8 mouse cellular contexts compared by ENCODE assay signal in genomic region chr4:111720662-111721003, GRCm38 (mm10). TPM values are rescaled to one million over a fixed set of nuclear protein-coding genes. Genes with fewer than 3 reads are reported as not detected.
DNase-seq lines count a peak whose midpoint lies in the region; ATAC-seq and TF ChIP-seq lines count a peak whose summit lies in the region.

No protein-coding gene starts in this region.

- intact Hi-C loops in heart, adult 2 months (cut with DNase I): no loop called here

- H3K4me1 ChIP-seq in heart, adult 2 months (ENCODE audit: control insufficient read depth, insufficient read depth, low read length): peaks cover 4% of the 10 kb centered on the region
- peaks cover 2 to 4% of the 10 kb centered on the region in 2 experiments; a peak in 3 of 4 replicates for H3K4me1 ChIP-seq in ES-E14 (ENCODE audit: control insufficient read depth in 2 of 2, insufficient read depth in 2 of 2, low read length in 2 of 2, poor library complexity in 1 of 2)
- peaks cover 9% of the 10 kb centered on the region for H3K4me1 ChIP-seq in hindbrain, embryonic 12.5 days
- peaks cover 8% of the 10 kb centered on the region for H3K4me1 ChIP-seq in midbrain, embryonic 11.5 days (ENCODE audit: control insufficient read depth, insufficient read depth, low read length)

- H3K79me2 ChIP-seq in heart, adult 2 months (replicated peaks; ENCODE audit: control insufficient read depth, insufficient read depth, low read length): no peaks in the 10 kb centered on the region

- no peak for TF ChIP-seq EP300 in heart, adult 2 months (IDR thresholded peaks at IDR 0.05; ENCODE audit: insufficient read depth, low read depth, low read length)

- 20% methylated on average over 2 of the region's 2 CpGs for WGBS in heart, adult 2 months
- 21% methylated on average over 2 of the region's 2 CpGs for WGBS in hindbrain, embryonic 12.5 days
- WGBS in midbrain, embryonic 11.5 days: 12% methylated on average over 2 of the region's 2 CpGs

- in situ Hi-C loops in ES-E14 (cut with MboI; ENCODE audit: low sequenced_read_pairs in 2 of 2, unreplicated experiment in 2 of 2): no loop called here

- H3K4me3 ChIP-seq in heart, adult 2 months: peak overlapping the region; percentile 98
- peak overlapping the region; percentile 92 to 93 for H3K4me3 ChIP-seq in ES-E14 (ENCODE audit: insufficient read depth in 1 of 2, low read depth in 1 of 2, low read length in 2 of 2, poor library complexity in 1 of 2, severe bottlenecking in 1 of 2)
- H3K4me3 ChIP-seq in hindbrain, embryonic 12.5 days: peak overlapping the region; percentile 87
- peak overlapping the region; percentile 82 for H3K4me3 ChIP-seq in midbrain, embryonic 11.5 days (ENCODE audit: low read depth, low read length)

- 0 out of 2 replicates have a peak, but pooled peaks have one; percentile 3 for ATAC-seq in hindbrain, embryonic 12.5 days (ENCODE audit: low FRiP score)
- ATAC-seq in midbrain, embryonic 11.5 days (ENCODE audit: low FRiP score): no peak; the same call in 1 of the 2 replicates

- no peaks in the 10 kb centered on the region for H3K9me3 ChIP-seq in ES-E14 (ENCODE audit: control insufficient read depth, insufficient read depth, low read depth, low read length)
- no peaks in the 10 kb centered on the region for H3K9me3 ChIP-seq in hindbrain, embryonic 12.5 days (replicated peaks)
- no peaks in the 10 kb centered on the region for H3K9me3 ChIP-seq in midbrain, embryonic 11.5 days (ENCODE audit: control insufficient read depth, low read length)

- H3K36me3 ChIP-seq in heart, adult 2 months (ENCODE audit: control insufficient read depth, insufficient read depth, low read length): peaks cover 3% of the 10 kb centered on the region
- no peaks in the 10 kb centered on the region for H3K36me3 ChIP-seq in ES-E14 (ENCODE audit: control insufficient read depth, insufficient read depth, low read length, poor library complexity, severe bottlenecking)
- no peaks in the 10 kb centered on the region for H3K36me3 ChIP-seq in hindbrain, embryonic 12.5 days
- no peaks in the 10 kb centered on the region for H3K36me3 ChIP-seq in midbrain, embryonic 11.5 days (ENCODE audit: control insufficient read depth, insufficient read depth, low read length)

- peak overlapping the region; percentile 98 for H3K9ac ChIP-seq in heart, adult 2 months (ENCODE audit: low read depth, low read length)
- peak overlapping the region; percentile 78; the same call in 1 of the 2 replicates for H3K9ac ChIP-seq in ES-E14 (ENCODE audit: insufficient read depth, low read depth, low read length, poor library complexity, severe bottlenecking)
- peak overlapping the region; percentile 73; the same call in 1 of the 2 replicates for H3K9ac ChIP-seq in hindbrain, embryonic 12.5 days
- peak overlapping the region; percentile 79 for H3K9ac ChIP-seq in midbrain, embryonic 11.5 days (ENCODE audit: low read length)

- TF ChIP-seq POLR2A in heart, adult 2 months (IDR thresholded peaks at IDR 0.05; ENCODE audit: insufficient read depth, low read depth, low read length): no peak

- no peaks in the 10 kb centered on the region for H3K27me3 ChIP-seq in heart, adult 2 months (ENCODE audit: control insufficient read depth, insufficient read depth, low read length)
- H3K27me3 ChIP-seq in hindbrain, embryonic 12.5 days: no peaks in the 10 kb centered on the region
- H3K27me3 ChIP-seq in midbrain, embryonic 11.5 days (ENCODE audit: control insufficient read depth, insufficient read depth, low read length): no peaks in the 10 kb centered on the region

- peak overlapping the region; percentile 92 for H3K27ac ChIP-seq in heart, adult 2 months
- H3K27ac ChIP-seq in ES-E14 (ENCODE audit: insufficient read depth, low read depth, low read length, poor library complexity, severe bottlenecking): no peak overlapping the region
- H3K27ac ChIP-seq in hindbrain, embryonic 12.5 days: peak overlapping the region; percentile 52; the same call in 1 of the 2 replicates
- H3K27ac ChIP-seq in midbrain, embryonic 11.5 days (ENCODE audit: low read depth, low read length): no peak overlapping the region

- no peak for TF ChIP-seq CTCF in heart, adult 2 months (IDR thresholded peaks at IDR 0.05)

- H3K4me2 ChIP-seq in hindbrain, embryonic 12.5 days (replicated peaks): peak overlapping the region; percentile 78
- peak overlapping the region; percentile 56 for H3K4me2 ChIP-seq in midbrain, embryonic 11.5 days

- peak in 1 of 2 experiments; percentile 27 for DNase-seq in heart, adult 2 months
- no peak for DNase-seq in heart, adult 18-20 months
- DNase-seq in ES-E14 (ENCODE audit: low read depth, low spot score): no peak
- DNase-seq in midbrain, embryonic 11.5 days (ENCODE audit: low spot score, missing footprints): peak; percentile 90
- DNase-seq in cerebellum, adult 8-10 months: no peak
- no peak for DNase-seq in layer of hippocampus, postnatal 36 days
- DNase-seq in spleen, postnatal 4 days (ENCODE audit: low spot score in 2 of 2): no peak

TF ChIP-seq in ES-E14, 5 proteins besides CTCF, POLR2A, EP300 and RAD21:
- TF ChIP-seq HCFC1 (IDR thresholded peaks at IDR 0.05; ENCODE audit: borderline replicate concordance, insufficient read depth, low read length): no peak
- no peak for TF ChIP-seq ZC3H11A (IDR thresholded peaks at IDR 0.05; ENCODE audit: borderline replicate concordance, low read depth, low read length)
- TF ChIP-seq CHD2 (IDR thresholded peaks at IDR 0.05; ENCODE audit: low read depth, low read length): no peak
- TF ChIP-seq ZNF384 (IDR thresholded peaks at IDR 0.05; ENCODE audit: low read depth, low read length): no peak
- no peak for TF ChIP-seq MAFK (IDR thresholded peaks at IDR 0.05; ENCODE audit: insufficient read depth, low read depth, low read length)
TF ChIP-seq in ES-E14: peak in this region for 0.

RNA-seq across cellular contexts. Expression of gene Spata6, which starts 0.8 kb away (rescaled TPM):
- total RNA-seq in heart, adult 2 months (2021): 1 to 10 TPM; 7.3 to 7.6 TPM
- polyA plus RNA-seq in heart, adult 2 months (2012; rRNA removed): 5.4 and 6.6 TPM in 2 replicates
- total RNA-seq in heart, adult 18-20 months (2021): 10 to 100 TPM in 1 of 2 experiments, 1 to 10 TPM in 1; 6.7 to 10.3 TPM
- total RNA-seq in ES-E14 (2012; rRNA removed): 8.1 and 9.0 TPM in 2 replicates
- 27.2 and 27.8 TPM in 2 replicates for polyA plus RNA-seq in hindbrain, embryonic 12.5 days (2016; fragmentation: Nextera tagmentation; extraction: Ambion mirVana)
- 27.6 and 34.3 TPM in 2 replicates for polyA plus RNA-seq in midbrain, embryonic 11.5 days (2014; fragmentation: Nextera tagmentation; extraction: Ambion mirVana)
- 1 to 10 TPM; 2.0 to 2.9 TPM for total RNA-seq in layer of hippocampus, postnatal 36 days (2021)

Comparison
In these comparisons a context has a peak if more than half of its experiments do, and no peak if none do; other contexts are left out.
1. H3K27ac ChIP-seq: peak in heart, adult 2 months (single experiment) and hindbrain, embryonic 12.5 days (single experiment); none in ES-E14 (single experiment) and midbrain, embryonic 11.5 days (single experiment).
2. Peak in every context shown above with its lines, with median percentiles within 50 percentile points of each other: H3K4me3 ChIP-seq and H3K9ac ChIP-seq.